Mouse (Mus musculus): ENCODE data around the gene Plch2. TPM values are rescaled to one million over a fixed set of nuclear protein-coding genes. Genes with fewer than 3 reads are reported as not detected.

Plch2 gene
- 0.13 and 0.30 TPM in 2 replicates for polyA plus RNA-seq (2014; fragmentation: Nextera tagmentation; extraction: Ambion mirVana)

DNA sequence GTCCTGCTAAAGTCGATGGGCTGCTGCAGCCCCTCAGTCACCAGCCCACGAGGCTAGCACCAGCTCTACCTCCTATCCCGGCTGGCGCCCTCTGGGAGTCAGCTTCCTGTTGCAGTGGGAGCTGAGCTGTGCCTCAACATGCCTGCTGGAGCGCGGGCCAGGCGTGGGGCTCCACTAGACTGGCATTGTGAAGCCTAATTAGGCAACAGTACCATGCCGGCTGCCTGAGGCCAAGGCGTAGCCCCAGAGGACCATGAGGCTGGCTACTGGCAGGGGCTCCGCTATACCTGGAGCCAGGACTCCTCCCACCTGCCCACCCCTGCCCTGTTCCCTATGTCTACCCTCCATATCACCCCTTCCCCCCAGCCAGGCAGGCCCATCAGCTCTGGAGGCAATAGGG, at the start of gene Plch2:
Plch2 (minus strand) TSS at position 61 of the 400 bp plus-strand sequence.
- Histone ChIP-seq H3K27ac (ENCODE audit: low read depth, low read length) (no peak within 1 kb of the TSS), H3K4me2 (no peak within 1 kb of the TSS), H3K36me3 (ENCODE audit: control insufficient read depth, insufficient read depth, low read length) (no peaks in the 10 kb centered on the region), H3K9me3 (replicated peaks; ENCODE audit: control insufficient read depth, low read length) (no peaks in the 10 kb centered on the region), H3K9ac (ENCODE audit: low read depth, low read length) (no peak within 1 kb of the TSS), H3K4me3 (ENCODE audit: low read depth, low read length) (no peak within 1 kb of the TSS), H3K27me3 (ENCODE audit: control insufficient read depth, insufficient read depth, low read length) (peaks cover 11% of the 10 kb centered on the region; the same call in 1 of the 2 replicates), H3K4me1 (ENCODE audit: control insufficient read depth, insufficient read depth, low read length) (no peaks in the 10 kb centered on the region)
- no peak for ATAC-seq (replicated peaks; ENCODE audit: insufficient number of reproducible peaks, low FRiP score, low TSS enrichment)
- 61% methylated on average over 10 of the region's 10 CpGs for WGBS (ENCODE audit: insufficient replicate concordance)

DNA sequence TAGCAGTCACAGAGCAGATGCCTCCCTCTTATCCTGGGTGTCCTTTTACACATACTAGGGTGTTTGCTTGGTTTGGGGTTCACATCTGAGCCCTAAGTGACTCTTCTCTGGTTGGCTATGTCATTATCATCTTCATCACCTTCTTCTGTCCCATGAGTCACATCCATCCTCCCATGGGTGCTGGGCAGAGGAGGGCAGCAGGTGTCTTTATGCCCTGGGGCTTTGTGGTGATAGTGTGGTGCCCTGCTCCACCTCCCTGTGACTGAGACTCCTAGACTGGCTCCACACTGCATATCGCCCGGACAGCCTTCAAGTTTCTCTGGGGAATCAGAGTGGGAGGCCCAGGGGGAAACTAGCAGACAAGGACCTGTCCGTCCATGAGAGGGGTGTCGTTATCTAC, 42.0 kb upstream of the Plch2 start:
- ATAC-seq (replicated peaks; ENCODE audit: insufficient number of reproducible peaks, low FRiP score, low TSS enrichment): no peak
- no peak overlapping the region for H3K4me3 ChIP-seq (ENCODE audit: low read depth, low read length)
- no peak overlapping the region for H3K27ac ChIP-seq (ENCODE audit: low read depth, low read length)
- 0 out of 2 replicates have a peak, but pooled peaks cover 3% of the 10 kb centered on the region for H3K4me1 ChIP-seq (ENCODE audit: control insufficient read depth, insufficient read depth, low read length)
- WGBS (ENCODE audit: insufficient replicate concordance): 58% methylated on average over 4 of the region's 4 CpGs
- no peak overlapping the region for H3K4me2 ChIP-seq
- H3K9me3 ChIP-seq (replicated peaks; ENCODE audit: control insufficient read depth, low read length): no peaks in the 10 kb centered on the region
- no peak overlapping the region for H3K9ac ChIP-seq (ENCODE audit: low read depth, low read length)
- H3K36me3 ChIP-seq (ENCODE audit: control insufficient read depth, insufficient read depth, low read length): no peaks in the 10 kb centered on the region
- H3K27me3 ChIP-seq (ENCODE audit: control insufficient read depth, insufficient read depth, low read length): no peaks in the 10 kb centered on the region

DNA sequence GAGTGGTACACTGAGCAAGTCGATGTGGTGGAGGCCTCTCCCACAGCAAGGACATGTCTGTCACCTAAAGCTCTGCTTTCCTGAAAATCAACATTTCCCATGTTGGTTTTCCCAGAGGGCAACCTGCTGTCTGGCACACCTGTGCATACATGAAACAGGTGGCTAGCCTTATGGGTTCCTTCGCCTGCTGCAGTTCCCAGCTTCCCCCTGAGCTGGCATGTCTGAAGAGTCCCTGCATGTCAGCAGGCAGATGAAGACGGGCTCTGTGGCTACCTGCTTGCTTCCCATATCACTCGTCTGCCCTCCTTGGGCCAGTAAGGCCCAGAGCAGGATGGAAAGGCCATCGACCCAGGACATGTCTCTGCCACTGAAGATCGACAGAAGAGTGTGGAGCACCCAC, 40.9 kb upstream of the Plch2 start:
- no peaks in the 10 kb centered on the region for H3K9me3 ChIP-seq (replicated peaks; ENCODE audit: control insufficient read depth, low read length)
- 79% methylated on average over 6 of the region's 6 CpGs for WGBS (ENCODE audit: insufficient replicate concordance)
- H3K27me3 ChIP-seq (ENCODE audit: control insufficient read depth, insufficient read depth, low read length): no peaks in the 10 kb centered on the region
- 0 out of 2 replicates have a peak, but pooled peaks cover 3% of the 10 kb centered on the region for H3K4me1 ChIP-seq (ENCODE audit: control insufficient read depth, insufficient read depth, low read length)
- no peak overlapping the region for H3K4me3 ChIP-seq (ENCODE audit: low read depth, low read length)
- no peak overlapping the region for H3K27ac ChIP-seq (ENCODE audit: low read depth, low read length)
- no peak overlapping the region for H3K9ac ChIP-seq (ENCODE audit: low read depth, low read length)
- no peak overlapping the region for H3K4me2 ChIP-seq
- ATAC-seq (replicated peaks; ENCODE audit: insufficient number of reproducible peaks, low FRiP score, low TSS enrichment): no peak
- H3K36me3 ChIP-seq (ENCODE audit: control insufficient read depth, insufficient read depth, low read length): no peaks in the 10 kb centered on the region

DNA sequence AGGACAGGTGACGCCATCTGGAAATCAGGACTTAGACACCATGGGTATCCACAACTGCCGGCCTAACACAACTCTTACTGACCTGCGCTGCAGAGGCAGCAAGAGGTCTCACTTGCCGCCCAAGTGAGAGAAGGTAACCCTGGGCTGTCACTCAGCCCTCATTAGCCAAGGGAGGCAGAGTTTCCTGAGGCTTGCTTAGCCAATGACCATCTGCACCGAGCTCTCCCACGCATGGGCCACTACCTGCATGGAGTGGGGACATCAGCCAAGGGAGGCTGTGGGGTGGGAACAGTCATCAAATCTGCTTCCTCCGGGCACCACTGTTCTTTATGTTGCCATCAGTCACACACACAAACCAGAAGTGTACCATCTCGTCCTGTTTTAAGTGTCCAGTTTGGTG, 39.4 kb upstream of the Plch2 start:
- ATAC-seq (replicated peaks; ENCODE audit: insufficient number of reproducible peaks, low FRiP score, low TSS enrichment): no peak
- no peaks in the 10 kb centered on the region for H3K27me3 ChIP-seq (ENCODE audit: control insufficient read depth, insufficient read depth, low read length)
- no peak overlapping the region for H3K4me2 ChIP-seq
- no peaks in the 10 kb centered on the region for H3K36me3 ChIP-seq (ENCODE audit: control insufficient read depth, insufficient read depth, low read length)
- no peak overlapping the region for H3K4me3 ChIP-seq (ENCODE audit: low read depth, low read length)
- H3K27ac ChIP-seq (ENCODE audit: low read depth, low read length): no peak overlapping the region
- no peaks in the 10 kb centered on the region for H3K9me3 ChIP-seq (replicated peaks; ENCODE audit: control insufficient read depth, low read length)
- 80% methylated on average over 8 of the region's 8 CpGs for WGBS (ENCODE audit: insufficient replicate concordance)
- H3K9ac ChIP-seq (ENCODE audit: low read depth, low read length): no peak overlapping the region
- 0 out of 2 replicates have a peak, but pooled peaks cover 3% of the 10 kb centered on the region for H3K4me1 ChIP-seq (ENCODE audit: control insufficient read depth, insufficient read depth, low read length)

DNA sequence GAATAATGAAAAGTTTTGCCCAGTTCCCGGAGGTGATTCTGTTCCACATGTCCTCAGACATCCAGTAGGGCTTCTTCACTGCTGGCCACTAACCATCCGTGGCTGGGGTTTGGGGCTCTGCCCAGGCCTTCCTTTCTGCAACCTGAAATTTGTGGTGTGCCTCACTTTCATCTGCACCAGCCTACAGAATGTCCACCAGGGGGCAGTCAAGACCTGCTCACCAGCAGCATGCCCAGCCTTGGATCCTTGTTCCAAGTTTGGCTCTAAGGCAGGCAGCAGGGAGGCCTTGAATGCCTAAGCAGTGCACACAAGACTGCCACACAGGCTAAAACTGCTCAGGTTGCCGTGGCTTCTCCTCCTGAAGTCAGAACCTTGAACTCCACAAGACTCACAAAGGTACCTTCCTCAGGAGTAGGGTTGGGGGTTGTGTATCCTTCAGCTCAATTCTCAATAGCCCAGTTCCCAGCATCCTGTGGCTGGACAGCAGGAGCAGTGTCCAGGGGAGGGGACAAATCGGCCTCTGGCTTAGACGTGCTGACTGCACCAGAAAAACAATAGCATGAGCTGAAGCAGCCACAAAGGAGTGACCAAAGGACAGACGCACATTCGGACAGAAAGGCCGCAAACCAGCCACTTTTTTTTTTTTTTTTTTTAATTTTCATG, 38.8 kb upstream of the Plch2 start:
- Histone ChIP-seq H3K4me1 (ENCODE audit: control insufficient read depth, insufficient read depth, low read length) (0 out of 2 replicates have a peak, but pooled peaks cover 3% of the 10 kb centered on the region), H3K36me3 (ENCODE audit: control insufficient read depth, insufficient read depth, low read length) (no peaks in the 10 kb centered on the region), H3K9me3 (replicated peaks; ENCODE audit: control insufficient read depth, low read length) (no peaks in the 10 kb centered on the region), H3K27me3 (ENCODE audit: control insufficient read depth, insufficient read depth, low read length) (no peaks in the 10 kb centered on the region), H3K4me2 (no peak overlapping the region), H3K9ac (ENCODE audit: low read depth, low read length) (no peak overlapping the region), H3K4me3 (ENCODE audit: low read depth, low read length) (no peak overlapping the region), H3K27ac (ENCODE audit: low read depth, low read length) (no peak overlapping the region)
- 0 out of 2 replicates have a peak, but pooled peaks have one; percentile 50 for ATAC-seq (replicated peaks; ENCODE audit: insufficient number of reproducible peaks, low FRiP score, low TSS enrichment)
- WGBS (ENCODE audit: insufficient replicate concordance): 42% methylated on average over 8 of the region's 8 CpGs

DNA sequence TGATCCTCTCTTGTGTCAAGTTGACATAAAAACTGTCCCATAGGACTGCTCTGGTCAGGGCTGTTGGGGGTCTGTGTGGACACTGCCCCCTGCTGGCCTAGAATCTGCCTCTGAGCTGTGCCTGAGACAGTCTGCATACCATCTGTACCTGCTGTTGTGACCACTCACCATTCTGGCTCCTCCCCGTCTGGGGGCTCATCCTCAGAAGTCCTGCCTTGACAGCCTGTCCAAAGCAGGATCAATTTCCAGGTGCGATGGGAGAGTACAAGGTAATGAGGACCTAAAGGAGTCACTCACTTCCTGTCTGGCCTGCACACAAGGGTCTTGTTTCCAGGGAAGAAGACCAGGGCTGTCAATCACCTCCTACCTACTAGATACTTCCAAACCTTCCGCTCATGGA, 38.0 kb upstream of the Plch2 start:
- no peaks in the 10 kb centered on the region for H3K27me3 ChIP-seq (ENCODE audit: control insufficient read depth, insufficient read depth, low read length)
- H3K9me3 ChIP-seq (replicated peaks; ENCODE audit: control insufficient read depth, low read length): no peaks in the 10 kb centered on the region
- 53% methylated on average over 3 of the region's 3 CpGs for WGBS (ENCODE audit: insufficient replicate concordance)
- H3K4me1 ChIP-seq (ENCODE audit: control insufficient read depth, insufficient read depth, low read length): 0 out of 2 replicates have a peak, but pooled peaks cover 3% of the 10 kb centered on the region
- ATAC-seq (replicated peaks; ENCODE audit: insufficient number of reproducible peaks, low FRiP score, low TSS enrichment): no peak
- no peaks in the 10 kb centered on the region for H3K36me3 ChIP-seq (ENCODE audit: control insufficient read depth, insufficient read depth, low read length)
- H3K27ac ChIP-seq (ENCODE audit: low read depth, low read length): no peak overlapping the region
- H3K4me3 ChIP-seq (ENCODE audit: low read depth, low read length): no peak overlapping the region
- no peak overlapping the region for H3K4me2 ChIP-seq
- H3K9ac ChIP-seq (ENCODE audit: low read depth, low read length): no peak overlapping the region

DNA sequence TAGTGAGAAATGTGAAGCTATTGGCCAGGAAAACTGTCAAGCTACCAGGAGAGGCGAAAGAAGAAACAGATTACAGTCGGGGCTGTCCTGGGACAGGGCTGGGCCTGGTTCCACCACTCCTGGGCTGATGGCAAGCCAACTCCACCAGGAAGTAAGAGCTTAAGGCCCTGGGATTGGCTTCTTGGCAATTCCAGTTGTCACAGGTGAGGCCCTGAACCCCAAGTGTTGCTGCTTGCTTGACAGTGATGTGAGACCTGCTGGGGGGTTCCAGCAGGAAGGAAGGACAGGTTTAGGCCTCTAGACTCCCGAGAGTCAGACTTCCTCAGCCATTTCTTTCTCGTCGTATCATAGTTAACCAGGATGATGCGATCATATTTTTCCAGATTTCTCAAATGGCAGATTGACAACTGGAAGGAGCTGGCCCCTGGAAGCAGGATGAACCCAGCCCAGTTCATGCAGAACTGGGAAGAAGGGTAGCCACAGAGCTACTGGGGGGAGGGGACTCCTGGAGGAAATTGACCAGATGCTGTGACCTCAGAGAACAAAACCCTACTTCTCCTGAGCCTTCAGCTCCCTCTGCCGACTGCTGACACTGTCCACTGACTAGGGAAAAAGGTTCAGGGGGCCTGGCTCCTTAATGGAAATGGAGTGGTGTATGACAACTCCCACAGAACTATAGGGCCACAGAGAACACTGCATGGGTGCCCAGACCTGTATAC, 37.0 kb upstream of the Plch2 start:
- 69% methylated on average over 7 of the region's 7 CpGs for WGBS (ENCODE audit: insufficient replicate concordance)
- no peaks in the 10 kb centered on the region for H3K9me3 ChIP-seq (replicated peaks; ENCODE audit: control insufficient read depth, low read length)
- no peaks in the 10 kb centered on the region for H3K36me3 ChIP-seq (ENCODE audit: control insufficient read depth, insufficient read depth, low read length)
- no peaks in the 10 kb centered on the region for H3K27me3 ChIP-seq (ENCODE audit: control insufficient read depth, insufficient read depth, low read length)
- no peak overlapping the region for H3K9ac ChIP-seq (ENCODE audit: low read depth, low read length)
- no peak overlapping the region for H3K4me3 ChIP-seq (ENCODE audit: low read depth, low read length)
- H3K4me2 ChIP-seq: no peak overlapping the region
- H3K4me1 ChIP-seq (ENCODE audit: control insufficient read depth, insufficient read depth, low read length): 0 out of 2 replicates have a peak, but pooled peaks cover 3% of the 10 kb centered on the region
- ATAC-seq (replicated peaks; ENCODE audit: insufficient number of reproducible peaks, low FRiP score, low TSS enrichment): no peak; the same call in 1 of the 2 replicates
- H3K27ac ChIP-seq (ENCODE audit: low read depth, low read length): no peak overlapping the region

DNA sequence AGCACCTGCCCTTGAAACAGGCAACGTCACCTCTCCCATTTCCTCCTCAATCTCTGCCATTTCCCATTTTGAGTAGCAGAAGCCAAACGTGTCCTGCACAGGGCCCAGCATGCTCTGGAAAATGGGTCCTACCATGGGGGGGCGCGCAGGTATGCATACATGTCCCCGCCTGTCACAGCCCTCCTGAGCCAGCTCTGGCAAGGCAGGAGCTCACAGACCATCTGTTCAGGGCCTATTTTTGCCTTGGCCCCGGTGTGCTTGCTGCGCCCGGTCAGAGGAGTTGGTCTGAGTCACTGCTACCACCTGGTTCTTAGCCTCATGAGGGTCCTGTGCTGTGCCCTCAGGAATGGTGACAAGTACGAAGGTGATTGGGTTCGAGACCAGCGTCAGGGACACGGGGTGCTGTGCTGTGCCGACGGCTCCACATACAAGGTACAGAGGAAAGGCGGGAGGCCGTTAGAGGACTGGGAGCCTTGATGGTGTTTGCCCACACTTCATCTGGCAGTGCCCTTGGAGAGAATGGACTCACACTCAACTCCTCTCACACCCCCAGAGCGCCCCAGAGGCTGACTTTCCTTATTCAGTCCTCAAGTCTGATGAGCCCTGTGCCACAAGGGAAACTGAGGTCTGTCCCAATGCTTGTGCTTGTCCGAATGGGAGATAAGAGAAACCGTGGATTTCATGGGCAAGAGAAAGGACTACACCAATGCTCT, 36.3 kb upstream of the Plch2 start:
- Histone ChIP-seq H3K4me3 (ENCODE audit: low read depth, low read length) (no peak overlapping the region), H3K9me3 (replicated peaks; ENCODE audit: control insufficient read depth, low read length) (no peaks in the 10 kb centered on the region), H3K4me2 (no peak overlapping the region), H3K27me3 (ENCODE audit: control insufficient read depth, insufficient read depth, low read length) (no peaks in the 10 kb centered on the region), H3K36me3 (ENCODE audit: control insufficient read depth, insufficient read depth, low read length) (no peaks in the 10 kb centered on the region), H3K9ac (ENCODE audit: low read depth, low read length) (no peak overlapping the region), H3K27ac (ENCODE audit: low read depth, low read length) (no peak overlapping the region), H3K4me1 (ENCODE audit: control insufficient read depth, insufficient read depth, low read length) (0 out of 2 replicates have a peak, but pooled peaks cover 3% of the 10 kb centered on the region)
- 91% methylated on average over 19 of the region's 19 CpGs for WGBS (ENCODE audit: insufficient replicate concordance)
- ATAC-seq (replicated peaks; ENCODE audit: insufficient number of reproducible peaks, low FRiP score, low TSS enrichment): no peak

Data from heart, embryonic 11.5 days (tissue).